Mouse (Mus musculus): Measurements from ENCODE around the gene Fkbp9.

DNA sequence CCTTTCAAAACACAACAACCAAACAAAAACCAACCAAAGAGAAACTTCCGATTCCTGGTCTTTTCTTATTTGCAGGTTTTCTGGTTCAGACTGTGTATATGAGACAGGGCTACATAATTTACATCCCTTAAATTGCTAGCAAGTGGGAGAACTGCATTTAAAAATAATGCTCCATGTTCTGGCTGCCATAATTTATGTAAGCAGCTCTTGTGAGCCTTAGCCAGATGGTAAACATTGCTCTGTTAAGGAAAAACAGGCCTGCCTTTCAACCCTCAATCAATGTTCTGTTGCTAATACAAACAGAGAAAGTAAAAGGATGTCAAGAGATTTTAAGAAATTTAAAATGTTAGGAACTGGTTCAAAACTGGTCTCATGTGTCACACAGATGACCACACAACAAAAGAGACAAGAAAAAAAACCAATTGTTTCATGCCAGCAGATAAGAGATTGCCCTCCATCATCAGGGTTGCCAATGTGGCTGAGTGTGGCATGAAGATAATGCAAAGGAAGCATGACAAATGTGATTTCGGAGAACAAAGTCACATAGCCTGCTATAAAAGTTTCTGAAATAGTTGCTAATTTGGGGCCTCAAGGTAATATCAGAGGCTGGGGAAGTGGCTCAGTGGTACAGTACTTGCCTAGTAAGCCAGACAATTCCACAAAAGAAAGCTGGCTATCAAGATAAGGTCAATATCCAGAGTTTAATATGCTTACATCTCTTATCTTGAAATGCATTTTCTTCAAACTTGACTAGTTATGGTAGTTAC is 81.4 kb downstream of the Fkbp9 start:
- no peak for TF ChIP-seq CTCF (IDR thresholded peaks at IDR 0.05; ENCODE audit: borderline replicate concordance, insufficient read depth, low read depth, low read length)
- no peak for TF ChIP-seq POLR2A (IDR thresholded peaks at IDR 0.05; ENCODE audit: borderline replicate concordance, insufficient read depth, low read length)

All from cerebellum, adult 2 months (tissue).